Mouse (Mus musculus) large intestine, adult 2 months (tissue): ENCODE results near the gene Usf3. TPM values are rescaled to one million over a fixed set of nuclear protein-coding genes. Genes with fewer than 3 reads are reported as not detected.

Source experiments
- DNase-seq: peaks from one replicate; pipeline ENCODE4 v3.0.0-alpha.2; 2012; ENCODE audit warnings: low read depth, low spot score
- WGBS: fragments of 180-500 bp; shearing (Covaris S2); methylation state at CpG from one replicate; pipeline ENCODE4 v1.1.7; 2018; 5-methylcytosine and 5-hydroxymethylcytosine counted together
- polyA plus RNA-seq: library from polyadenylated mRNA; depleted of rRNA; stranded (reverse); fragments of >200 nt; gene quantifications from 2 replicates; pipeline ENCODE4 v1.2.3, GENCODE M21; 2012; rRNA removed

Usf3 gene
- polyA plus RNA-seq = 6.1 and 9.8 TPM in 2 replicates

GRCm38 (mm10) chr16:44173155-44173941, at the start of gene Usf3:
Gene Usf3, plus strand, starts transcription at chr16:44173246.
- 1% methylated on average over 71 of the region's 77 CpGs for WGBS

GRCm38 (mm10) chr16:44123786-44124185, 49.3 kb upstream of the Usf3 start:
- no peak for DNase-seq
- 69% methylated on average over 2 of the region's 2 CpGs for WGBS

More at GRCm38 (mm10) chr16:44173155-44173941, at the start of gene Usf3:
- DNase-seq = no peak

- 68% methylated on average over 1 of the region's 1 CpGs for WGBS
- no peak for DNase-seq
These were observed 48.3 kb upstream of the Usf3 start for GRCm38 (mm10) chr16:44124713-44125112.

- 80% methylated on average over 2 of the region's 2 CpGs for WGBS
- DNase-seq = no peak
These were observed 47.6 kb upstream of the Usf3 start for GRCm38 (mm10) chr16:44125436-44125835.

- 27% methylated on average over 4 of the region's 4 CpGs for WGBS
- DNase-seq = no peak
These were observed 46.6 kb upstream of the Usf3 start for GRCm38 (mm10) chr16:44126437-44126836.

GRCm38 (mm10) chr16:44132300-44132699, 40.7 kb upstream of the Usf3 start:
- DNase-seq = no peak
- whole genome bisulfite sequencing = 45% methylated on average over 4 of the region's 4 CpGs

GRCm38 (mm10) chr16:44133187-44133586, 39.9 kb upstream of the Usf3 start:
- no peak for DNase-seq
- WGBS = 61% methylated on average over 3 of the region's 3 CpGs

- WGBS = 58% methylated on average over 6 of the region's 6 CpGs
- no peak for DNase-seq
These were observed 36.5 kb upstream of the Usf3 start for GRCm38 (mm10) chr16:44136511-44137021.

- under 1% methylated on average over 24 of the region's 24 CpGs for WGBS
- DNase-seq = no peak
These were observed 34.6 kb upstream of the Usf3 start for GRCm38 (mm10) chr16:44138377-44138978.

GRCm38 (mm10) chr16:44138979-44139535, 34.0 kb upstream of the Usf3 start:
- peak; percentile 74 for DNase-seq
- WGBS = under 1% methylated on average over 25 of the region's 25 CpGs

GRCm38 (mm10) chr16:44139536-44140185, 33.4 kb upstream of the Usf3 start, which contains the start of the genes Atp6v1a and Naa50:
Gene Atp6v1a, minus strand, starts transcription at chr16:44139705.
Gene Naa50, plus strand, starts transcription at chr16:44139830.
- 1% methylated on average over 71 of the region's 71 CpGs for WGBS
- DNase-seq = peak; percentile 70

- DNase-seq = peak; percentile 62
- 1% methylated on average over 44 of the region's 44 CpGs for WGBS
These were observed 32.8 kb upstream of the Usf3 start for GRCm38 (mm10) chr16:44140186-44140787.

- no peak for DNase-seq
- 6% methylated on average over 6 of the region's 6 CpGs for WGBS
These were observed 31.6 kb upstream of the Usf3 start for GRCm38 (mm10) chr16:44141483-44141882.

- DNase-seq = no peak
- WGBS = 93% methylated on average over 1 of the region's 1 CpGs
These were observed 23.9 kb upstream of the Usf3 start for GRCm38 (mm10) chr16:44149002-44149767.

- DNase-seq = no peak
- 72% methylated on average over 6 of the region's 6 CpGs for WGBS
These were observed 18.5 kb upstream of the Usf3 start for GRCm38 (mm10) chr16:44154497-44155057.

GRCm38 (mm10) chr16:44159325-44159724, 13.7 kb upstream of the Usf3 start:
- 88% methylated on average over 7 of the region's 7 CpGs for WGBS
- no peak for DNase-seq

- no peak for DNase-seq
- 84% methylated on average over 2 of the region's 2 CpGs for WGBS
These were observed 9.2 kb upstream of the Usf3 start for GRCm38 (mm10) chr16:44163831-44164230.

GRCm38 (mm10) chr16:44165182-44165581, 7.9 kb upstream of the Usf3 start:
- no peak for DNase-seq
- WGBS = 13% methylated on average over 3 of the region's 3 CpGs

GRCm38 (mm10) chr16:44168990-44169389, 4.1 kb upstream of the Usf3 start:
- DNase-seq = no peak
- 30% methylated on average over 4 of the region's 4 CpGs for WGBS
